Mouse (Mus musculus): Measurements from ENCODE around the gene Saal1.

DNA sequence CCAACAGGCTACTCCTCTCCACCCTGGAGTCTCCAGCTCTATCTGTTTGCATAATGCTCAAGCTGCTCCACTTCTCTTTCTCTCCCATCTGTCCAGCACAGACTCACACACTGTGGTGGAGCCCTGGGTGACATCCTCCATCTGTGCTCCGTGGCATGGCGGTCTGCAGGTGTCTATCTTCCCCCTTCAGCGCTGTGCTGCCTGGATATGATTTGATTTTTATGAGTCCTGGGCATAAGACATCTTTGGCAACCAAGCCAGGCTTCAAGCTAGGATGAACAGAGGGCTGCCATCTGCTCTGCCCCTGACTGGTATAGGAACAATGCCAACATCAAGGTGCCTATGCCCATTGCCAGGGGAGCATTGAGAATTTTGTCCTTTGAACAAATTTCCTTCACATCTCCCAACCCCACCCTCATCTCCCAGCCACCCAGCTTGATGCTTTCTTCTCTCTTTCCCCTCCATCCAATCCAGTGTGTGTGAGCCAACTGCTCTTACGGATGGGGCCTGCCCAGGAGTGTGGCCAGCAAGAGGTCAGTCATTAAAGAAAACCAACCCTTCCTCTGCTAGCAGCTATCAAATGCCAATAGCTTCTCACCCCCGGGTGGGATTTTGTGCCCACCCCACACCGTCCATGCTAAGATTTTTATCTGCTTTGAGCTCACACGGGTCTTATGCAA lies 8.3 kb upstream of the Saal1 start:
- TF ChIP-seq CTCF (conservative IDR thresholded peaks at IDR 0.05; ENCODE audit: low read length) (no peak), NANOG (IDR thresholded peaks at IDR 0.05; ENCODE audit: borderline replicate concordance, low read length) (no peak), POU5F1 (IDR thresholded peaks at IDR 0.05; ENCODE audit: borderline replicate concordance, low read length) (no peak)

All from E14TG2a.4 (cell line).